Mouse (Mus musculus): Measurements from ENCODE around the gene Phf6. TPM values are rescaled to one million over a fixed set of nuclear protein-coding genes. Genes with fewer than 3 reads are reported as not detected.

Phf6 gene
- 13.2 TPM for polyA plus RNA-seq (2014; fragmentation: Illumina TruSeq; extraction: RNeasy Lipid Tissue Mini Kit (QIAGEN cat#74804); ENCODE audit: low read depth, low replicate concordance)

DNA sequence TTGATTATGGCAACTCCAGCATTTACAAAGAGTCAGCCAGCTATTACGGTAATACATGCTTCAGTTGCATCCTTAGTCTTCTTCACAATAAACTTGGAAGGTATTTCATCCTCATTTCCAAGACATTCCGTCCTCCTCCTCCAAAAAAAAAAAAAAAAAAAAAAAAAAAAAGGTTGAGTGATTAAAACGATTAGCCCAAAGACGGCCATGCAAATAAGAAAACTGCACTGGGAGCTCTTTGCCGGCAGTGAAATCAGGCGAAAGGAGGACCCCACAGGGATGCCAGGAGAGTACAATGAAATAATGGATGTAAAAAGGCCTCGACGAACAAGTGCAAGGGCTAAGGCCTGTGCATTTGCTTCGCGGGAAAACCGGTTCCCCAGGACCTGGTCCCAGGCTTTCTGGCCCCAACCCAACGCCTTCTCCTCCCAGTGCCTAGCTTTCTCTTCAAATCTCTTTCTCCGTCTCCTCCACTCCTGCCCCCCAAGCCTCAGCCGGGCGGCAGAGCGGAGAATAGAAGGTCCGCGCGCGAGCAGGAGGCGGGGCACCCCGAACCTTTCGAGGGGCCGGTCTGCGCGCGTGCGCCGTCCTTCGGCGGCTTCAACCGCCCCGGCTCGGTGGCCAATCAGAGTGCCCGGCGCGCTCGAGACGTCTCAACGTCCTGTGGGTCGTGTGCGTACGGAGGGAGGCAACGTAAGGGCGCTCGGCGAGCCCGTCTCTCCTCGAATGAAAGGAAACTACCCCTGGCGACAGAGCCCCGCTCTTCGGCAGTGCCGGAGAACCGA lies at the start of gene Phf6:
TSS of gene Phf6 (plus strand) at position 680 of the 785 bp plus-strand sequence.

DNA sequence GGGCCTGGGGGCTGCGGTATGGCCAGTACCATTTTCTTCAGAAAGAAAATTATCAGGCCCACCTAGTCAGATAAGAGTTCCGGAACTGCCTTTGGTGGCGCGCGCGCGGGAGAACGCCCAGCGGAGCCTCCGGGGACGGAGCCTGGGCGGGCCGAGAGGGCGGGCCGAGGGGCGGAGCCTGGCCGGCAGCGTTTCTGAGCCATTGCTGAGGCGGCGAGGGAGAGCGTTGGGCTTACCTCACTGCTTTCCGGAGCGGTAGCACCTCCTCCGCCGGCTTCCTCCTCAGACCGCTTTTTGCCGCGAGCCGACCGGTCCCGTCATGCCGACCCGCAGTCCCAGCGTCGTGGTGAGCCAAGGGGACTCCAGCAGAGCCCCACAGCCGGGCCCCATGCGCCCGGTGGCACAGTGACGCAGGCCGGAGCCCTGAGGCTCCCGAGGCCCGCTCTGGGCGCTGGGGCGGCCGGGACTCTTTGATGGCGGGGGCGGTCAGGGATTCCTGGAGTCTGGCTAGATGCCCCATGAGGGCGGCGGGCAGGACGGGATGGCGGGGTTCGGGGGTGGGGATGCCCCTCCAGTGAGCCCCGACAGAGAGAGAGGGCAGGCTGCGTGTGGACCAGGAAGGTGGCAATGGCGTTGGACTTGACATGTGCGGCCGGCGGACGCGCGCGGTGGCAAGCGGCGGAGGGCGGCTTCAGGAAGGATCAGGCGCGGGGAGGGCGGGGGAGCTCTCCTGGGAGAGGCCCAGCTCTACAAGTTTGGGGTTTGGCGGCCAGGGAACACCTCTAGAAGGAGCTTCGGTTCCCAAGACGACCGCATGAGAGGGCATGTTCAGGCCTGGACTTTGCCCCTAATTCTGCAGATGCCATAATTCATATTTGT lies 76.1 kb downstream of the Phf6 start, which contains the start of gene Hprt:
TSS of gene Hprt (plus strand) at position 233 of the 879 bp plus-strand sequence.

Other genes with a start within 250 kb of the Phf6 start
- gene Ccdc160, start 121.1 kb upstream of the Phf6 start, polyA plus RNA-seq (2014; fragmentation: Illumina TruSeq; extraction: RNeasy Lipid Tissue Mini Kit (QIAGEN cat#74804); ENCODE audit: low read depth, low replicate concordance) = not detected
- 193 TPM for gene Hprt, start 75.9 kb downstream of the Phf6 start, polyA plus RNA-seq (2014; fragmentation: Illumina TruSeq; extraction: RNeasy Lipid Tissue Mini Kit (QIAGEN cat#74804); ENCODE audit: low read depth, low replicate concordance)

Measured in liver, adult 10 weeks (tissue).